Mouse (Mus musculus): ENCODE data around the gene Hebp1.

DNA sequence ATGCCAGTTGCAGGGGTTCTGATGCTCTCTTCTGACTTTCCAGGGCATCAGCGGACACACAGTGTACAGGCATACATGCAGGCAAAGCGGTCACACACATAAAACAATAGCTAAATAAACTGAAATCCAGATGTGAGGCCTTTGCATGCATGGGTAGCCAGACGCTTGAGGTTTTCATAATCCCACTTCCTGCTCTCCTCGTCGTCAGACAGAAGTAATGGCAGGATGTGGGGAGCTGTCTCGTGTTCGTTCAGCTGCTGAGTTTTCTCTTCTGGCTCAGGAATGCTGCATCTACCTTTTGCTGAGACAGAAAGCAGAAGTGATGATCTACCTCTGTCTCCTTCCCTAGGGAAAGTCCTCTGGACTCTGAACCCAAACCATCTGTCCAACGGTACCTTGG, 20.5 kb upstream of the Hebp1 start:
- TF ChIP-seq CTCF (IDR thresholded peaks at IDR 0.05; ENCODE audit: low read depth) = no peak
- TF ChIP-seq EP300 (IDR thresholded peaks at IDR 0.05; ENCODE audit: low read depth) = no peak
